ENCODE assay signal across 9 mouse cellular contexts in the genomic region with DNA sequence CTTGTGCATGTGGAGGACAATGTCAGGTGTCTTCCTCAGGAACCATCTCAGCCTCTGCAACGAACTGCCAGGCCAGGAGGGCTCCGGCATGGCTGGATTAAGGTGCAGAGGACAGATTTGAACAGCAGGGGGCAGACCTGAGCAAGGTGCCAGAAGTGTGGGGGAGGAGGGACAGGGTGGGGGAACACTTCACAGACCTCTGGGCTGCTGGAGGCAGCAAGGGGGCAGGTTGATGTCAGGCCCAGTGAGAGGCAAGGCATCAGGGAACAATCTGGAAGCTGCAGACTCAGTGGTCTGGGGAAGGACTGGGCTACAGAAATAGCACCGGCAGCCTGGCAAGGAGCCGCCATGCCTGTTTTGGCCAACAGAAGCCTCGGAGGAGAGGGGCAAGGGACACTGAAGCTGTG. TPM values are rescaled to one million over a fixed set of nuclear protein-coding genes. Genes with fewer than 3 reads are reported as not detected.
DNase-seq lines count a peak whose midpoint lies in the region; ATAC-seq lines count a peak whose summit lies in the region.
"Had no signal": no experiment of that assay in that cellular context is flagged by ENCODE, and none has a peak within 500 bp of the region (broad histone marks: within the 10 kb centered on the region; RNA-seq: fewer than 3 reads in every experiment).

No protein-coding gene starts in this region.

- peak; percentile 80 for DNase-seq in hindbrain, embryonic 11.5 days (ENCODE audit: low spot score)
- peak; percentile 69 for DNase-seq in R1 (ENCODE audit: low read depth, low spot score)
- peak; percentile 63 to 64 for DNase-seq in cerebellum, postnatal 36 days
- peak; percentile 83 for DNase-seq in limb, embryonic 10.5 days (ENCODE audit: low spot score)
- DNase-seq in testis, postnatal 10 days (ENCODE audit: low spot score) = peak; percentile 80

- no peak overlapping the region for H3K9ac ChIP-seq in hindbrain, embryonic 11.5 days (ENCODE audit: low read depth, low read length)
- H3K9ac ChIP-seq in hindbrain, embryonic 13.5 days = no peak overlapping the region
- H3K9ac ChIP-seq in heart, embryonic 13.5 days = no peak overlapping the region
- H3K9ac ChIP-seq: neural tube, embryonic 12.5 days had no signal

- no peak overlapping the region for H3K4me2 ChIP-seq in hindbrain, embryonic 11.5 days (replicated peaks; ENCODE audit: low read depth, low read length)
- H3K4me2 ChIP-seq in hindbrain, embryonic 13.5 days = no peak overlapping the region
- H3K4me2 ChIP-seq in heart, embryonic 13.5 days = peak overlapping the region; percentile 34; the same call in 1 of the 2 replicates
- H3K4me2 ChIP-seq: neural tube, embryonic 12.5 days had no signal

- no peak overlapping the region for H3K4me3 ChIP-seq in hindbrain, embryonic 11.5 days (ENCODE audit: low read depth, low read length)
- H3K4me3 ChIP-seq in hindbrain, embryonic 13.5 days = no peak overlapping the region
- H3K4me3 ChIP-seq in heart, embryonic 13.5 days = no peak overlapping the region
- no peak overlapping the region for H3K4me3 ChIP-seq in limb, embryonic 10.5 days
- H3K4me3 ChIP-seq: neural tube, embryonic 12.5 days had no signal

- H3K4me1 ChIP-seq in hindbrain, embryonic 11.5 days (replicated peaks; ENCODE audit: control insufficient read depth, insufficient read depth, low read length) = no peaks in the 10 kb centered on the region
- H3K4me1 ChIP-seq in hindbrain, embryonic 13.5 days (replicated peaks) = 0 out of 2 replicates have a peak, but pooled peaks cover 2% of the 10 kb centered on the region
- peaks cover 16% of the 10 kb centered on the region for H3K4me1 ChIP-seq in heart, embryonic 13.5 days
- H3K4me1 ChIP-seq in limb, embryonic 10.5 days = peaks cover 55% of the 10 kb centered on the region
- H3K4me1 ChIP-seq: neural tube, embryonic 12.5 days had no signal

- no peaks in the 10 kb centered on the region for H3K9me3 ChIP-seq in hindbrain, embryonic 11.5 days (ENCODE audit: control insufficient read depth, low read length)
- no peaks in the 10 kb centered on the region for H3K9me3 ChIP-seq in hindbrain, embryonic 13.5 days
- no peaks in the 10 kb centered on the region for H3K9me3 ChIP-seq in heart, embryonic 13.5 days
- no peaks in the 10 kb centered on the region for H3K9me3 ChIP-seq in limb, embryonic 10.5 days (replicated peaks)
- H3K9me3 ChIP-seq: neural tube, embryonic 12.5 days had no signal

- 40% methylated on average over 5 of the region's 5 CpGs for WGBS in hindbrain, embryonic 11.5 days
- 37% methylated on average over 5 of the region's 5 CpGs for WGBS in hindbrain, embryonic 13.5 days
- WGBS in heart, embryonic 13.5 days = 37% methylated on average over 5 of the region's 5 CpGs
- 41% methylated on average over 5 of the region's 5 CpGs for WGBS in limb, embryonic 10.5 days

- ATAC-seq in hindbrain, embryonic 11.5 days (ENCODE audit: low FRiP score) = peak; percentile 38; the same call in 1 of the 2 replicates
- ATAC-seq in hindbrain, embryonic 13.5 days (ENCODE audit: low FRiP score) = no peak
- no peak for ATAC-seq in heart, embryonic 13.5 days (ENCODE audit: extremely low read depth, insufficient number of reproducible peaks, low FRiP score, low TSS enrichment)
- ATAC-seq in monocyte, adult 5-6 weeks (replicated peaks; ENCODE audit: insufficient number of reproducible peaks, low FRiP score, low TSS enrichment, poor library complexity, severe bottlenecking) = peak; percentile 83; the same call in 1 of the 2 replicates

- no peaks in the 10 kb centered on the region for H3K36me3 ChIP-seq in hindbrain, embryonic 11.5 days (ENCODE audit: control insufficient read depth, insufficient read depth, low read length)
- H3K36me3 ChIP-seq in hindbrain, embryonic 13.5 days = no peaks in the 10 kb centered on the region
- no peaks in the 10 kb centered on the region for H3K36me3 ChIP-seq in heart, embryonic 13.5 days
- H3K36me3 ChIP-seq in limb, embryonic 10.5 days = no peaks in the 10 kb centered on the region
- H3K36me3 ChIP-seq: neural tube, embryonic 12.5 days had no signal

- no peak overlapping the region for H3K27ac ChIP-seq in hindbrain, embryonic 11.5 days (ENCODE audit: low read depth, low read length)
- H3K27ac ChIP-seq in hindbrain, embryonic 13.5 days = no peak overlapping the region
- no peak overlapping the region for H3K27ac ChIP-seq in heart, embryonic 13.5 days (replicated peaks)
- peak overlapping the region; percentile 4; the same call in 1 of the 2 replicates for H3K27ac ChIP-seq in limb, embryonic 10.5 days
- H3K27ac ChIP-seq: neural tube, embryonic 12.5 days had no signal

- H3K27me3 ChIP-seq in hindbrain, embryonic 11.5 days (ENCODE audit: control insufficient read depth, insufficient read depth, low read length) = no peaks in the 10 kb centered on the region
- H3K27me3 ChIP-seq in hindbrain, embryonic 13.5 days = no peaks in the 10 kb centered on the region
- no peaks in the 10 kb centered on the region; the same call in 1 of the 2 replicates for H3K27me3 ChIP-seq in heart, embryonic 13.5 days (replicated peaks)
- H3K27me3 ChIP-seq in limb, embryonic 10.5 days (ENCODE audit: low read depth, poor library complexity, severe bottlenecking) = 0 out of 2 replicates have a peak, but pooled peaks cover 3% of the 10 kb centered on the region
- H3K27me3 ChIP-seq: neural tube, embryonic 12.5 days had no signal

RNA-seq across cellular contexts. Expression of a gene that starts 57.6 kb away (rescaled TPM):
- not detected in 2 replicates for polyA plus RNA-seq in hindbrain, embryonic 11.5 days (2014; fragmentation: Nextera tagmentation; extraction: Ambion mirVana)
- polyA plus RNA-seq in hindbrain, embryonic 13.5 days (2015; fragmentation: Nextera tagmentation; extraction: Ambion mirVana) = not detected in 2 replicates
- not detected in 2 replicates for polyA plus RNA-seq in heart, embryonic 13.5 days (2015; fragmentation: Nextera tagmentation; extraction: Ambion mirVana)
- not detected in 2 replicates for polyA plus RNA-seq in limb, embryonic 10.5 days (2016; fragmentation: Nextera tagmentation; extraction: Ambion mirVana)
- total RNA-seq in monocyte, adult 5-6 weeks (2017) = not detected in 3 replicates
- polyA plus RNA-seq: neural tube, embryonic 12.5 days had no signal

Comparison
In these comparisons a context has a peak if more than half of its experiments do, and no peak if none do; other contexts are left out.
1. ATAC-seq: peak in hindbrain, embryonic 11.5 days (single experiment) and monocyte, adult 5-6 weeks (single experiment); none in hindbrain, embryonic 13.5 days (single experiment) and heart, embryonic 13.5 days (single experiment).
2. Peak in every context shown above with its lines, with median percentiles within 50 percentile points of each other: DNase-seq.